Mouse (Mus musculus) liver, postnatal 0 days (tissue): Measurements from ENCODE around the gene Cmya5. TPM values are rescaled to one million over a fixed set of nuclear protein-coding genes. Genes with fewer than 3 reads are reported as not detected.
A peak's percentile ranks its signal among the peaks of the same experiment; 100 is the strongest.

Source experiments
- ATAC-seq: fragments of 200-750 bp; cut with Nextera tagmentation; 2 replicates; pipeline ENCODE4 v1.8.0; 2017; ENCODE audit warnings: mild to moderate bottlenecking, moderate library complexity
- DNase-seq: peaks from one replicate; pipeline ENCODE4 v3.0.0-alpha.2; 2016
- H3K27ac ChIP-seq: fragments of 300-500 bp; sonication (generic); 2 replicates; pipeline ENCODE4 v1.5.1; 2014; ENCODE audit warnings: antibody characterized with exemption, moderate library complexity, mild to moderate bottlenecking, low read depth
- H3K27me3 ChIP-seq: fragments of 300-500 bp; sonication (generic); 2 replicates; pipeline ENCODE4 v1.6.1; 2014; ENCODE audit warnings: low read length, control low read depth, mixed read lengths; ENCODE audit not compliant: insufficient read depth
- H3K36me3 ChIP-seq: fragments of 300-500 bp; sonication (generic); replicated peaks from 2 replicates; pipeline ENCODE4 v1.6.1; 2014; ENCODE audit warnings: mild to moderate bottlenecking, control low read depth, low read length, moderate library complexity, mixed read lengths; ENCODE audit not compliant: insufficient read depth
- H3K4me1 ChIP-seq: fragments of 300-500 bp; sonication (generic); 2 replicates; pipeline ENCODE4 v1.6.1; 2014; ENCODE audit warnings: antibody characterized with exemption, mild to moderate bottlenecking, control low read depth; ENCODE audit not compliant: insufficient read depth
- H3K4me2 ChIP-seq: fragments of 300-500 bp; sonication (generic); 2 replicates; pipeline ENCODE4 v1.6.1; 2014; ENCODE audit warnings: low read depth, mild to moderate bottlenecking, low read length, moderate library complexity, mixed read lengths
- H3K4me3 ChIP-seq: fragments of 300-500 bp; sonication (generic); 2 replicates; pipeline ENCODE4 v1.5.1; 2014; ENCODE audit warnings: low read depth, low read length
- H3K9ac ChIP-seq: fragments of 300-500 bp; sonication (generic); replicated peaks from 2 replicates; pipeline ENCODE4 v1.6.1; 2014; ENCODE audit warnings: mild to moderate bottlenecking, moderate library complexity
- H3K9me3 ChIP-seq: fragments of 300-500 bp; sonication (generic); 2 replicates; pipeline ENCODE4 v1.6.1; 2016; ENCODE audit warnings: mild to moderate bottlenecking, control low read depth, low read length, mixed read lengths
- CTCF ChIP-seq: sonication (generic); IDR thresholded peaks from 2 replicates; pipeline ENCODE4 v1.5.1; 2016; ENCODE audit warnings: antibody characterized with exemption, low read depth
- EP300 ChIP-seq: IDR thresholded peaks from 2 replicates; pipeline ENCODE4 v1.6.1; 2016; ENCODE audit warnings: antibody characterized with exemption, low read depth, mild to moderate bottlenecking
- WGBS: fragments of 180-500 bp; shearing (Covaris S2); extraction: QIAGEN DNeasy Blood & Tissue Kit; methylation state at CpG from one replicate; pipeline ENCODE4 v1.1.7; 2014; ENCODE audit not compliant: insufficient replicate concordance; 5-methylcytosine and 5-hydroxymethylcytosine counted together
- polyA plus RNA-seq: library from polyadenylated mRNA; unstranded; fragments of >200 nt; fragmentation: Nextera tagmentation; extraction: Ambion mirVana; gene quantifications from 2 replicates; pipeline ENCODE4 v1.2.1, GENCODE M21; 2015

Gene Cmya5
- polyA plus RNA-seq, 1 experiment from 2014 or later: 0.01 TPM

DNA sequence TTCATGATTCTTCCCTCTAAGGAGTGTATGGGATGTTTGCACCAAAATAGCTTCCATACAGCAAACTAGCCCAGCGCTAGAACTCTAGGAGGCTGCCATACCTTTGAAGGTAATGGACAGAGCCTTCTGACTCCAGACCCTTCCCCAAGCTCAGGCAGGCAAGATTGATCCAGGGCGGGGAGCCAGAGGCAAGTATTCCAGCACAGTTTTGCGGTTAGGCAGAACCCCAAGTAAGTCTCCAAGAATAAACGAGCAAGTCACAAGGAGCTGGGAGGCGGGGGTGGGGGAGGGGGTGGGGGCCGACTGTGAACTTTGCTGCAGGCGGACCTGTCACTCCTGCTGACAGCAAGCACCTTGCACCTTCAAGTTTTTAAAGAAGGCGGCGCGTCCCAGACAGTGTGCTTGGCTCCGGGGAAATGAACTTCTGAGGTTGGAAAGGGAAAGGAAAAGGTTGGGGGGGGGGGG, 673 bp downstream of the Cmya5 start:
- WGBS: 48% methylated on average over 10 of the region's 11 CpGs
- Histone ChIP-seq H3K4me1 (peaks cover 2% of the 10 kb centered on the region; the same call in 1 of the 2 replicates), H3K27ac (no peak overlapping the region), H3K4me3 (peak overlapping the region; percentile 46), H3K9ac (peak overlapping the region; percentile 61; the same call in 1 of the 2 replicates), H3K4me2 (peak overlapping the region; percentile 83), H3K27me3 (no peaks in the 10 kb centered on the region), H3K9me3 (no peaks in the 10 kb centered on the region), H3K36me3 (peaks cover 9% of the 10 kb centered on the region)
- DNase-seq (no peak), ATAC-seq (no peak; the same call in 1 of the 2 replicates)
- TF ChIP-seq EP300 (no peak), CTCF (no peak)

DNA sequence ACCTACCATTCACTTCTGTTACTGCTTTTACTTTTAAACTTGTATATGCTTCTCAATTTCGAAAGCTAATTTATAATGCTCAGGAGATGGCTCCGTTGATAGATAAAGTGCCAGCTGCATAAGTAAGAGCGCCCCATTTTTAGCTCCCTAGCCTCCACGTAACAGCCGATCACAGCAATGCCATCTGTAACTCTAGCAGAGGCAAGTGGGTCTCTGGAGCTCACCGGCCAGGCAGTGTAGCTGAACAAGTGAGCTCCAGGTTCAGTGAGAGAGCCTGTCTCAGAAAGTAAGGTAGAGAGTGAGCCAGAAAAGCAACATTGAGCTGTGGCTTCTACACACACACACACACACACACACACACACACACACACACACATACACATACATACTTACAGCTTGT, 3.3 kb downstream of the Cmya5 start:
- H3K9me3 ChIP-seq: no peaks in the 10 kb centered on the region

GRCm38 (mm10) chr13:93138059-93138458, 6.5 kb downstream of the Cmya5 start:
- no peaks in the 10 kb centered on the region for H3K9me3 ChIP-seq
- H3K4me3 ChIP-seq: no peak overlapping the region
- no peak overlapping the region for H3K27ac ChIP-seq
- H3K9ac ChIP-seq: no peak overlapping the region
- DNase-seq: no peak
- WGBS: 76% methylated on average over 1 of the region's 1 CpGs
- ATAC-seq: no peak
- no peaks in the 10 kb centered on the region for H3K4me1 ChIP-seq
- no peaks in the 10 kb centered on the region for H3K27me3 ChIP-seq
- no peak overlapping the region for H3K4me2 ChIP-seq
- H3K36me3 ChIP-seq: no peaks in the 10 kb centered on the region
- TF ChIP-seq CTCF (no peak), EP300 (no peak)

More for the DNA sequence above, 3.3 kb downstream of the Cmya5 start:
- Histone ChIP-seq H3K4me1 (peaks cover 2% of the 10 kb centered on the region; the same call in 1 of the 2 replicates), H3K36me3 (peaks cover 4% of the 10 kb centered on the region; the same call in 1 of the 2 replicates), H3K27ac (no peak overlapping the region), H3K9ac (no peak overlapping the region), H3K4me2 (no peak overlapping the region), H3K27me3 (no peaks in the 10 kb centered on the region), H3K4me3 (no peak overlapping the region)
- no peak for ATAC-seq
- 92% methylated on average over 6 of the region's 6 CpGs for WGBS
- DNase-seq: no peak
- no peak for TF ChIP-seq CTCF
- no peak for TF ChIP-seq EP300

DNA sequence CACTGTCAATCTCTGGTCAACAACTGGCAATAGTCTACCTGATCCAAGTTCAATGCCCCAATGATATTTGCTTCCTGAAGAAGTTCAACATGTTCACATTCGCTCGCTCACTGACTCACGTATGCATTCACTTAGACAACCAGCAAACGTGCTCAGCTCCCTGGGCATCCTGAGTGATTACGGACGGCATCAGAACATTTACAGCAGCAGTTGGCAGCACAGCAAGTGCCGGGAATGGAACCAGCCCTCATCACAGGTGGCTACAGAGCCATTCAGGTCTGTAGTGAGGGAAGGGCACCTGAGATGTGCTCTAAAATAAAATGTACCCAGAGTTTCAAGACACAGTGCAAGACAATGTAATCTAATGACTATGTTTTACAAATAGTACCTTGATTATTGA, 7.4 kb downstream of the Cmya5 start:
- Histone ChIP-seq H3K9me3 (no peaks in the 10 kb centered on the region), H3K4me2 (no peak overlapping the region), H3K4me1 (no peaks in the 10 kb centered on the region), H3K9ac (no peak overlapping the region), H3K27ac (no peak overlapping the region), H3K4me3 (no peak overlapping the region), H3K36me3 (no peaks in the 10 kb centered on the region), H3K27me3 (no peaks in the 10 kb centered on the region)
- TF ChIP-seq CTCF: no peak
- no peak for TF ChIP-seq EP300
- no peak for ATAC-seq
- WGBS: 83% methylated on average over 7 of the region's 7 CpGs
- DNase-seq: no peak

DNA sequence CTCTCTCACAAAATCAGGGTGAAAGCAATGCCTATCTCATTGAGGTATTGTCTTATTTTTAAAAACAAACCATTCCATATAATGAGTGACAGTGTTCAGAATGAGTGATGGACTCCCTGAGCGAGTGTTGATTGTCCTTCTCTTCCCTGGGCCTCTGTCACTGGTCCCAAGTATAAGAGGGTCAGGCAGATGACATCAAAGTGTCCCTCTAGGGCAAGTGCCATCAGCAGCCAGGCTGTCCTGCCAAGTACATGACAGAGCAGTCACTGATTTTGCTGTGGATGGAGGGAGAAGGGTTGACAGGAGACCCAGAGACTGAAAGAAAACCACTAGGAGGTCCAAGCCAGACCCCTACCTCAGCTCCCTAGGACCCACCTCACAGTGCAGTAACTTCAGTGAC, 8.3 kb downstream of the Cmya5 start:
- Histone ChIP-seq H3K4me3 (no peak overlapping the region), H3K9me3 (no peaks in the 10 kb centered on the region)

DNA sequence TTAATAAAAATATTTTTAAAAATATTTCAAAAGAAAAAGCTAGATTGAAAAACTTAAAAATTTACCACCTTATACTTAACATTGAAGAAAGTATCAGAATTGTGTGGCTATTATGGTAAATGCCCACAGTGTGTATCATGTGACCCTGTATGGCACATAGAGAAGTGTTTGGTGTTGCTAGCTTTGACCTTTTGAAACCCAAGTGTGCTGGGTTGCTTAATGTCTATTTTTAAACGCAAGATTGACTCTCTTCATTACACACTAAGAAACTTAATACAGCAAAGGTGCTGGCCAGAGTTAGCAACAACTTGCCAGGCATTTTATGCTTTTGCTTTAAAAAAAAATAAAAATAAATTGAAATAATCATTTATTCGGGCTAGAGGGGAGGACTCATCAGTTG, 9.0 kb downstream of the Cmya5 start:
- Histone ChIP-seq H3K27me3 (no peaks in the 10 kb centered on the region), H3K4me3 (no peak overlapping the region), H3K27ac (no peak overlapping the region), H3K9me3 (no peaks in the 10 kb centered on the region), H3K36me3 (no peaks in the 10 kb centered on the region), H3K4me1 (no peaks in the 10 kb centered on the region), H3K9ac (no peak overlapping the region), H3K4me2 (no peak overlapping the region)
- WGBS: 70% methylated on average over 2 of the region's 2 CpGs
- ATAC-seq (no peak), DNase-seq (no peak)
- TF ChIP-seq CTCF (no peak), EP300 (no peak)

More for the DNA sequence above, 8.3 kb downstream of the Cmya5 start:
- Histone ChIP-seq H3K4me1 (no peaks in the 10 kb centered on the region), H3K27ac (no peak overlapping the region), H3K36me3 (no peaks in the 10 kb centered on the region), H3K27me3 (no peaks in the 10 kb centered on the region), H3K9ac (no peak overlapping the region), H3K4me2 (no peak overlapping the region)
- DNase-seq (no peak), ATAC-seq (no peak)
- TF ChIP-seq CTCF (no peak), EP300 (no peak)
- WGBS: 76% methylated on average over 1 of the region's 1 CpGs

GRCm38 (mm10) chr13:93130674-93131073, 13.8 kb downstream of the Cmya5 start:
- TF ChIP-seq EP300 (no peak), CTCF (no peak)
- Histone ChIP-seq H3K27ac (no peak overlapping the region), H3K9me3 (no peaks in the 10 kb centered on the region), H3K4me3 (no peak overlapping the region), H3K27me3 (no peaks in the 10 kb centered on the region), H3K4me1 (no peaks in the 10 kb centered on the region), H3K9ac (no peak overlapping the region), H3K4me2 (no peak overlapping the region), H3K36me3 (no peaks in the 10 kb centered on the region)
- ATAC-seq: no peak
- DNase-seq: no peak
- 75% methylated on average over 3 of the region's 3 CpGs for WGBS
